Mouse (Mus musculus) brain, embryonic 14.5 days (tissue): ENCODE measurements around the gene Styxl1.

Source experiments
- CTCF ChIP-seq: fragments of 200-500 bp; IDR thresholded peaks from 2 replicates; pipeline ENCODE4 v1.5.1; 2012; ENCODE audit warnings: inconsistent platforms, mild to moderate bottlenecking, moderate library complexity, borderline replicate concordance; ENCODE audit not compliant: insufficient read depth, insufficient read length; ENCODE audit errors: extremely low read depth
- POLR2A ChIP-seq: fragments of 200-500 bp; IDR thresholded peaks from 2 replicates; pipeline ENCODE4 v1.6.1; 2012; ENCODE audit warnings: mild to moderate bottlenecking, inconsistent platforms, borderline replicate concordance; ENCODE audit not compliant: poor library complexity, insufficient read depth, insufficient read length, severe bottlenecking; ENCODE audit errors: extremely low read depth

GRCm38 (mm10) chr5:135735741-135736140 is 42.4 kb downstream of the Styxl1 start:
- TF ChIP-seq CTCF (no peak), POLR2A (no peak)
